Mouse (Mus musculus) frontal cortex, postnatal 10 days (tissue): ENCODE measurements around the gene Kcnn3.
A peak's percentile ranks its signal among the peaks of the same experiment; 100 is the strongest.

ENCODE experiments used
- DNase-seq, 2 experiments: peaks; one replicate each; pipeline ENCODE4 v3.0.0; 2022; ENCODE audit warnings: low spot score in 2 of 2, mixed read lengths in 1 of 2

The Kcnn3 gene

GRCm38 (mm10) chr3:89664808-89665207 lies 144.8 kb downstream of the Kcnn3 start:
- DNase-seq = no peak

- no peak for DNase-seq
Observed at GRCm38 (mm10) chr3:89667131-89667530, 147.2 kb downstream of the Kcnn3 start.

DNA sequence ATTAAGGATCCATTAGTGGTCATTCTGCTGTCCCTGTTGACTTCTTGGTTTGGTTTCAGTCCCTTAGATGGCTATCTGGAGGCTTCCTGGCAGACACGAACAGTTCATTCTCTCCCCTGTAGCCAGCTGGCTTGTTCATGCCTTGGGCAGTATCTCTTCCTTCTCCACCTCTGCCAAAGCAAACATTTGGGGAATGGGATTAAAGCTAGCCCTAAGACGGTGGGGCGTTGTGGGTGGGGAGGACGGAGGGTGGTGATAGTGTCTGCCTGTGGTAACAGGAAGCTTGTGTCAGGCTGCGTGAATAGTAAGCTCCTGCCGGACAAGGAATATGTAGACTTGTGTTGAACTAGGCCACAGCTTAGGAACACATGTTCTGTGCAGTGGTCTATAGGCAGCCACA lies 151.4 kb downstream of the Kcnn3 start:
- no peak for DNase-seq

DNA sequence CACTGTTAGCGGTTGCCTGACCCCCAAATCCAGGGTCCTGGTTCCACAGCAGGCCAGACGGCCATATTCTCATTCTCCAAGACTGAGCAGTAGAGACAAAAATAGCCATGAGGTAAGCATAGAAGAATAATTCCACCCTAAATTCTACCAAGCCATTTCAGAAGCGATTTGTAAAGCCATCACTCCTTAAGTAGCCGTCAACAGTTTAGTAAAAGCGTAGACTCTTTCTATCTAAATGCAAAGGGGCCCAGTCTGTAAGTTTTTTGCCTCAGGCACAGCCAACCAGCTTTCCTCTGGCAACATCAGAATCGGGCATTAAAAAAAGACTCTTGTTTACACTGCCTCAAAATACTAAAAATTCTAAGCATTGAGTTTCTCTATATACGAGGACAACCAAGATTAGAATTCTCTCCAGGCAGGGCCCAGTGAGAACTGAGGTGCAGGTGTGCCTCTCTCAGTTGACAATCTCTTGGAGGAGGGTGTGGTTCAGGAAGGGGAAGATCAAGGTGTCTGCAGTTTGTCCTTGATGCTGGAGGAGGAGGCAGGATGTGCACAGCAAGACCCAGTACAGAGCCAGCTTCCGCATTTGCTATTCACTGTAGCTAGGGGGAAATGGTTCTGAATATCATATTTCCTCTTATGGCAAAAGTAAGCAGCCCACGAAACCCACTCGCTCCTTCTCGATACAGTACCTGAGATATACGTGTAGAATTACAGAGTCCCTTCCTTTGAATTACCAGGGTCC lies 152.8 kb downstream of the Kcnn3 start:
- no peak for DNase-seq

DNA sequence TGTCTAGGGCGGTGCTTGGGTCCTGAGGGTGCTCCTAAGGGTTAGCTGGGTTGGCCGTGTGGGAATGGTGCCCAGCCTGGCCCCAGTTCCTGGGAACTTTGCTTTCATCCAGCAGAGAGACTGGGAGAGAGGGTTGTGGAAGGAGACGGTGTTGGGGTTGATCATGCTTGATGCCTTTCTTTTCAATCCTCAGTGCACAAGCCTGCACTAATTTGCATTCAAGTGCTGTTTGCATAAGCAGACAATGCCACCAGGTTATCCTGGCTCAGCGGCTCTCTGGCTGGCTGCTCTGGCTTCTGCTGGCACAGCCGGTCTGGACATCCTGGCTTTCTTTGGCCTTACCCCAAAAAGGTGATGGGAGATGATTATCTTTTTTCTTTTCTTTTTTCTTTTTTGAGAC lies 157.7 kb downstream of the Kcnn3 start:
- DNase-seq = no peak

DNA sequence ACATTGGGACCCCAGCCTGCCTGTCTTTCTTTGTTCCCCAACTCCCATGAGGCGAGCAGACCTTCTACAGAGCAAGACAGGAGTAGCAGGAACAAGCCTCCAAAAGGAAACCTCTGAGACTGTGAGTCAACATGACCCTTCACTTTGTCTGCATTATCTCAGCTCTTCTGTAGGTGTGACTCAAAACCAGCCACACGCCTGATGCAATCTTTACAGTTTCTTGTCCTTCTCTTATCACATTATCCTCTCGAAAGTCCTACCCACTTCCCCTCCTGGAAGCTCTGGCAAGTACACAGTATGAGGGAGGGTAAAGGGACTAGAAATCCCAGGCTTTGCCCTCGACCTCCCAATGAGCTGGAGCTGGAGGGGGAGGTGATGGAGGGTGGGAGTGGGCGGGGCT lies 166.1 kb downstream of the Kcnn3 start:
- no peak for DNase-seq

DNA sequence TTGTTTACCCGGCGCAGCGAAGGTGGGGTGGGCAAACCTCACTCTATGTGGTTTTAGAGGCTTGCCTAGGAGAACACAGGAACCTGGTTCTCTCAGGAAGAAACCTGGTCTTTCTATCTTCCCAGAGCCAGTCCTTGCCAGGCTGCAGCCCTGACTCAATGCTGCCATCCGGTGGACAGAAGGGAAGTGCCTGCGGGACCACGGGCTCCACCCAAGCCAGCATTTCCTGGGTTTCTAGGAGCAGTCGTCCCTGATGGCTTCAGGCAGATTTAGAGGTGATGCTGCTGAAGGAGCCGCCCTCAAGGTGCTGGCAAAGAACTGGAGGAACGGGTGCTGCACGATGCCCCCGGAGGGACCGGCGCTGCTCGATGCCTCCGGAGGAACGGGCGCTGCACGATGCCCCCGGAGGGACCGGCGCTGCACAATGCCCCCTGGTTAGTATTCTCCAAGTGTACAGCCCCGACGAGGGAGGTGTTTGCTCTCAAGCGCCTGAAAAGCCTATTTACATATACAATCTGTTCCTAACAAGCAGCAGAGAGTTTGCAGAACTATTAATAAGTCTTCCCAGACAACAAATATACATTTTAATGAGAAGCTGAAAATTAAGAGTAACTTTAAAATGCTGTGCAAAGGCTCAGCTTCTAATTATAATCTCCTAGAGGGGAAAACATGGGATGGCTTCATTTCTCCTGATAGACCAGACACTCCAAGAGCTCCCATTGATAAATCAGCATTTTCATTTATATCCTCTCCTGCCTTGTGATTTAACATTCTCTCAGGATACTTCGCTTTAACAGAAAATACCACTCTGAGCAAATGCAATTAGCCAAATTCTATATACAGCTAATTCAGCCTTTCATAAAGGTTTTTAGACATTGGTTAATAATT lies 169.0 kb downstream of the Kcnn3 start:
- DNase-seq = peak; percentile 78 to 89

- DNase-seq = no peak
Observed at GRCm38 (mm10) chr3:89691776-89692175, 171.8 kb downstream of the Kcnn3 start.

- peak in 1 of 2 experiments; percentile 22 for DNase-seq
Observed at GRCm38 (mm10) chr3:89696152-89696821, 176.3 kb downstream of the Kcnn3 start.

GRCm38 (mm10) chr3:89698958-89699357 lies 179.0 kb downstream of the Kcnn3 start:
- no peak for DNase-seq

DNA sequence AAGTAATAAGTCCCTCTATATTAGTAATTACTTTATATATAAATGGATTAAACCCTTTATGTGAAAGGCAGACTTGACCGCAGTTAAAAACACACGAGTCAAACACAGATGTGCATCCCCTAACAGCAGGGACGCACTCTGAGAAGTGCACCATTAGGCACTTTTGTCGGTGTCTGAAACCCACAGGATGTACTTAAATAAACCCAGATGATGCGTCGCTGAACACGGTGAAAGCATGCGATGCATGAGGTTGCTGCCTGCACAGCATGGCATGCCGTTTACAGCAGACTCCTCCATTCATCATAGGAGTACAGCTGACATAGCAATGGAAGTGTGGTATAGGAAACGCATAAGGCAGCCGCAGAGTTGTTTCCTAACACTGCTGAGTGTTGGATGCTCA lies 180.5 kb downstream of the Kcnn3 start:
- no peak for DNase-seq

GRCm38 (mm10) chr3:89703596-89703995 lies 183.6 kb downstream of the Kcnn3 start:
- no peak for DNase-seq

GRCm38 (mm10) chr3:89704064-89704463 lies 184.1 kb downstream of the Kcnn3 start:
- DNase-seq = no peak

DNA sequence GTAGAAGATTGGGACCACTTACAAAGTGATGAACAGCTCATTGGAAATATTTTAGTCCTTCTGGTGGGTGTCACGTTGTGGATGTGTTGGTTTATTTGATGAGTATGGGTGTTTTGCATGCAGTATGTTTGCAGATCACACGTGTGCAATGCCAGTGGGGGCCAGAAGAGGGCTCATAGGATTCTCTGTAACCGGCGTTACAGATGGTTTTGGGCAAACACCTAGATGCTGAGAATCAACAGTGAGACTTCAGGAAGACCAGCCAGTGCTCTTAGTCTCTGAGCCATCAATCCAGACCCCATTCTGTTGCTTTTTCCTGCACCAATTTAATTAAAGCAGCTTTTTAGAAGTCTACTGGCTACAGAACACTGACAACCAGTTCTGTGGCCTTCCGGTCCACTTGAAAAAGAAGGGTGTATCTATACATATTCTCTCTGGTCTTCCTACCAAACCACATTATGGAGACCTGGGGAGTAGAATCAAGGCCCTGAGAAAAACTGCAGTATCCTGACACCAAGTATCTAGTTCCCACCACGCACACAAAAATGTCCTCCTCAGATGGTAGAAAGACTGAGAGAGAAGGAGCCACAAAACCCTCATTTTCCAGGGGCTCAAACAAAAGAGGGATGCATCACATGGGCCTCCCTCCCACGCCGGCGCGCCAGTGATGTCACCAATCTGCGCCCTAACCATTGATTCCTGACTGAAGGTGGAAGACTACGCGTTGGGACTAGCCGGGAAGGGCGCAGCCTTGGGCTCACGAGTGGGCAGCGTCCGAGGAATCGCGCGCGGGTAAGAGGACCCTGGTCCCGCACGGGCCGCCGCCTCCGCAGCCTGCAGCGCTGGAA lies 194.6 kb downstream of the Kcnn3 start, which contains the start of gene Adar:
Adar (plus strand) TSS at position 664 of the 848 bp plus-strand sequence.
- DNase-seq = peak; percentile 87 to 90

GRCm38 (mm10) chr3:89715207-89715966 lies 195.4 kb downstream of the Kcnn3 start:
- peak in 1 of 2 experiments; percentile 46 for DNase-seq

DNA sequence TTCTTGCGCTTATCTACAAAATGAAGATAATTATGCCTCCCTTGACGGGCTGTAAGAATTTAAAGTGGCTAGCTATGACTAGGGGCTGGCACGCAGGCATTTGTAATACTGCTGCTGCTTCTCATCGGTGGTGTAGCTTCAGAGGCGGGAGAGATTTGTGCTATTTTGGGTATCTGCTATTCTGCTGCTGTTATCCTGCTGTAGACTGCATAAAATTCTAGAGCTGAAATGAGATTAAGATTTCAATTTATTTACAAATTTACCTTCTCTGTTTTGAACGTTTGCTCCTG lies 195.9 kb downstream of the Kcnn3 start:
- DNase-seq = no peak

GRCm38 (mm10) chr3:89722032-89722431 lies 202.1 kb downstream of the Kcnn3 start:
- DNase-seq = no peak

DNA sequence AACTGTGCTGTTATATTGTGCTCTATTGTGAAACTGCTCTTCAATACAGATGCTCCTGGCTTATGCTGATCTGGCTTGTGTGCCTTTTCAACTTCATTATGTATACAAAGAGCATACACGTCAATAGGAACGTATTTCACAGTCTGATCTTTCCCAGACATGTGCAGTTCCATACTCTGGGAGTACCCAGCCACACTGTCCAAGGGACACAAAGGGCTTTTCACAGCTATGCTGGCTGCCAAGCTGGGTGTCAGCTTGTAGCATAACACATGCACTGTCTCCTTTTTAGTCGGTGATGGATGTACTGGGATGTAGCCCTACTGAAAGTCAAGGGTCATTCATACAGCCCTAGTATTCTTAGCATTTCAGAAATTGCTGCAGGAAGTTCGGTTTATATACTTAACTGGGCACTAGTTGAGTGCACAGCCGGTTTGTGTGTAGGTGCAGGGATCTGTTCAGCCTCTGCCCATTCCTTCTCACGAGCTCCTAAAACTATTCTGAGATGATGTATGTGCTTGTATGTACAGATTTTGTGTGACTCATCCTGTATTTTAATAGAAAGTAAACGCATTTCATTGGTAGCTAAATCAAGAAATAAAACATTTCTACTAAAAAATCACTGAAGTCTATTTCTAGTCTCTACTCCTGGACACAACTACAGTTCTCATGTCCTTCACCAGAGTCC lies 203.6 kb downstream of the Kcnn3 start:
- no peak for DNase-seq
